22 mouse cellular contexts compared by ENCODE assay signal in the genomic region with DNA sequence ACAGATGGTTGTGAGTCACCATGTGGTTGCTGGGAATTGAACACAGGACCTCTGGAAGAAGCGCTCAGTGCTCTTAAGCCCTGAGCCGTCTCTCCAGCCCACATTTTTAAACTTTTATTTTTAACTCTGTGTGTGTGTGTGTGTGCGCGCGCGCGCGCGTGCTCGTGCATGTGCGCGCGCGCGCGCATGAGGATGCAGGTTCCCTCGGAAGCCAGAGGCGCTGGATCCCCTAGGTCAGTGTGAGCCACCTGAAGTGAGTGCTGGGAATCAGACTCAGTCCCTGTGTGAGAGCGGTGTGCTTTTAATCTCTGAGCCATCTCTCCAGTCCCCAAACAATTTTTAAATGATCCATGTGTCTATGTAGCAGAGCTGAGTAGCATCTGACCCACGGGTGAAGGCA. TPM values are rescaled to one million over a fixed set of nuclear protein-coding genes. Genes with fewer than 3 reads are reported as not detected.
DNase-seq lines count a peak whose midpoint lies in the region; ATAC-seq and TF ChIP-seq lines count a peak whose summit lies in the region.
"Had no signal": no experiment of that assay in that cellular context is flagged by ENCODE, and none has a peak within 500 bp of the region (broad histone marks: within the 10 kb centered on the region; RNA-seq: fewer than 3 reads in every experiment).

No protein-coding gene starts in this region.

- H3K27ac ChIP-seq in midbrain, embryonic 11.5 days (ENCODE audit: low read depth, low read length), result no peak overlapping the region
- H3K27ac ChIP-seq in midbrain, embryonic 14.5 days (replicated peaks; ENCODE audit: low read depth, low read length), result no peak overlapping the region
- H3K27ac ChIP-seq: embryonic facial prominence, embryonic 13.5 days; embryonic facial prominence, embryonic 15.5 days; forebrain, embryonic 10.5 days; forebrain, embryonic 12.5 days had no signal

- ATAC-seq in midbrain, embryonic 11.5 days (ENCODE audit: low FRiP score), result no peak
- no peak for ATAC-seq in midbrain, embryonic 14.5 days (ENCODE audit: low FRiP score, low TSS enrichment)
- ATAC-seq: activated CD4-positive, CD25-positive, alpha-beta regulatory T cell, adult 4 months; CD4-positive, CD25-positive, alpha-beta regulatory T cell, adult 4 months; forebrain, embryonic 14.5 days; forebrain, embryonic 16.5 days; Patski had no signal

- H3K27me3 ChIP-seq in midbrain, embryonic 11.5 days (ENCODE audit: control insufficient read depth, insufficient read depth, low read length), result no peaks in the 10 kb centered on the region
- no peaks in the 10 kb centered on the region for H3K27me3 ChIP-seq in midbrain, embryonic 14.5 days (ENCODE audit: control insufficient read depth, insufficient read depth, low read length)
- H3K27me3 ChIP-seq in E14TG2a.4 (ENCODE audit: insufficient read depth, low read length), result no peaks in the 10 kb centered on the region
- H3K27me3 ChIP-seq: embryonic facial prominence, embryonic 13.5 days; embryonic facial prominence, embryonic 15.5 days; forebrain, embryonic 12.5 days; Patski had no signal

- no peaks in the 10 kb centered on the region for H3K36me3 ChIP-seq in midbrain, embryonic 11.5 days (ENCODE audit: control insufficient read depth, insufficient read depth, low read length)
- H3K36me3 ChIP-seq in midbrain, embryonic 14.5 days (ENCODE audit: control insufficient read depth, insufficient read depth, low read length), result no peaks in the 10 kb centered on the region
- no peaks in the 10 kb centered on the region for H3K36me3 ChIP-seq in E14TG2a.4 (ENCODE audit: insufficient read depth, low read length)
- H3K36me3 ChIP-seq: embryonic facial prominence, embryonic 13.5 days; embryonic facial prominence, embryonic 15.5 days; forebrain, embryonic 10.5 days; forebrain, embryonic 12.5 days; G1E had no signal

- WGBS in midbrain, embryonic 11.5 days, result 96% methylated on average over 20 of the region's 20 CpGs
- whole genome bisulfite sequencing in midbrain, embryonic 14.5 days, result 97% methylated on average over 20 of the region's 20 CpGs

- peak; percentile 10 for DNase-seq in midbrain, embryonic 11.5 days (ENCODE audit: low spot score, missing footprints)
- no peak for DNase-seq in midbrain, embryonic 14.5 days
- peak; percentile 51 for DNase-seq in ES-CJ7 (ENCODE audit: low read depth, low spot score)
- peak; percentile 50 for DNase-seq in R1 (ENCODE audit: low read depth, low spot score)
- DNase-seq in layer of hippocampus, adult 8-10 months (ENCODE audit: low spot score in 2 of 2), result no peak
- no peak for DNase-seq in frontal cortex, postnatal 25 days (ENCODE audit: low spot score in 2 of 2)
- DNase-seq in thymus, postnatal 10 days (ENCODE audit: low spot score in 2 of 2), result no peak
- DNase-seq: cerebellum, adult 11 months; cerebellum, adult 8-10 months; cerebellum, adult 9-11 months had no signal

- no peak for TF ChIP-seq CTCF in E14TG2a.4 (conservative IDR thresholded peaks at IDR 0.05; ENCODE audit: low read length)

- no peak overlapping the region for H3K4me2 ChIP-seq in midbrain, embryonic 11.5 days
- H3K4me2 ChIP-seq in midbrain, embryonic 14.5 days (ENCODE audit: low read length), result no peak overlapping the region
- H3K4me2 ChIP-seq: embryonic facial prominence, embryonic 13.5 days; embryonic facial prominence, embryonic 15.5 days; forebrain, embryonic 12.5 days had no signal

- H3K4me3 ChIP-seq in midbrain, embryonic 11.5 days (ENCODE audit: low read depth, low read length), result no peak overlapping the region
- H3K4me3 ChIP-seq in midbrain, embryonic 14.5 days (replicated peaks; ENCODE audit: low read depth, low read length), result no peak overlapping the region
- peak overlapping the region; percentile 59 for H3K4me3 ChIP-seq in E14TG2a.4 (replicated peaks; ENCODE audit: low read length)
- H3K4me3 ChIP-seq: embryonic facial prominence, embryonic 13.5 days; embryonic facial prominence, embryonic 15.5 days; erythroblast, embryonic 14.5 days; forebrain, embryonic 10.5 days; forebrain, embryonic 12.5 days had no signal

- no peaks in the 10 kb centered on the region for H3K4me1 ChIP-seq in midbrain, embryonic 11.5 days (ENCODE audit: control insufficient read depth, insufficient read depth, low read length)
- H3K4me1 ChIP-seq in midbrain, embryonic 14.5 days (ENCODE audit: control insufficient read depth, insufficient read depth, low read length), result no peaks in the 10 kb centered on the region
- peaks cover 46% of the 10 kb centered on the region for H3K4me1 ChIP-seq in E14TG2a.4 (replicated peaks; ENCODE audit: low read depth, low read length)
- H3K4me1 ChIP-seq: embryonic facial prominence, embryonic 13.5 days; forebrain, embryonic 10.5 days; forebrain, embryonic 12.5 days had no signal

- no peaks in the 10 kb centered on the region for H3K9me3 ChIP-seq in midbrain, embryonic 11.5 days (ENCODE audit: control insufficient read depth, low read length)
- no peaks in the 10 kb centered on the region for H3K9me3 ChIP-seq in midbrain, embryonic 14.5 days (ENCODE audit: control insufficient read depth, low read length)
- no peaks in the 10 kb centered on the region for H3K9me3 ChIP-seq in E14TG2a.4 (ENCODE audit: low read length)
- H3K9me3 ChIP-seq: embryonic facial prominence, embryonic 15.5 days; forebrain, embryonic 10.5 days; forebrain, embryonic 12.5 days; G1E had no signal

- H3K9ac ChIP-seq in midbrain, embryonic 11.5 days (ENCODE audit: low read length), result no peak overlapping the region
- H3K9ac ChIP-seq in midbrain, embryonic 14.5 days (replicated peaks; ENCODE audit: low read length), result no peak overlapping the region
- H3K9ac ChIP-seq: embryonic facial prominence, embryonic 13.5 days; embryonic facial prominence, embryonic 15.5 days; forebrain, embryonic 12.5 days had no signal

RNA-seq across cellular contexts. Expression of a gene that starts 24.5 kb away (rescaled TPM):
- polyA plus RNA-seq in midbrain, embryonic 11.5 days (2014; fragmentation: Nextera tagmentation; extraction: Ambion mirVana), result 104 and 109 TPM in 2 replicates
- polyA plus RNA-seq in midbrain, embryonic 14.5 days (2014; fragmentation: Nextera tagmentation; extraction: Ambion mirVana), result 256 and 286 TPM in 2 replicates
- total RNA-seq in layer of hippocampus, adult 8-10 months (2022), result 100 to 1,000 TPM; 195 to 221 (median 213) TPM

RNA-seq across cellular contexts. Expression of a gene that starts 49.0 kb away (rescaled TPM):
- polyA plus RNA-seq in midbrain, embryonic 11.5 days (2014; fragmentation: Nextera tagmentation; extraction: Ambion mirVana), result 8.3 and 9.2 TPM in 2 replicates
- polyA plus RNA-seq in midbrain, embryonic 14.5 days (2014; fragmentation: Nextera tagmentation; extraction: Ambion mirVana), result 24.3 and 27.4 TPM in 2 replicates
- total RNA-seq in layer of hippocampus, adult 8-10 months (2022), result 10 to 100 TPM; 70.0 to 74.4 (median 73.5) TPM

Comparison
In these comparisons a context has a peak if more than half of its experiments do, and no peak if none do; other contexts are left out.
1. DNase-seq: peak in midbrain, embryonic 11.5 days (single experiment), ES-CJ7 (single experiment) and R1 (single experiment); none in midbrain, embryonic 14.5 days (single experiment), layer of hippocampus, adult 8-10 months (0 of 2), frontal cortex, postnatal 25 days (0 of 2) and thymus, postnatal 10 days (0 of 2).